Mouse (Mus musculus) limb, embryonic 10.5 days (tissue): ENCODE data around the gene Npcd. TPM values are rescaled to one million over a fixed set of nuclear protein-coding genes. Genes with fewer than 3 reads are reported as not detected.

ENCODE experiments used
- DNase-seq: peaks from one replicate; pipeline ENCODE4 v3.0.0-alpha.2; 2017; ENCODE audit warnings: low spot score
- H3K27ac ChIP-seq: fragments of 300-500 bp; sonication (generic); 2 replicates; pipeline ENCODE4 v1.5.1; 2016; ENCODE audit warnings: mild to moderate bottlenecking
- H3K27me3 ChIP-seq: fragments of 300-500 bp; sonication (generic); 2 replicates; pipeline ENCODE4 v1.6.1; 2016; ENCODE audit warnings: low read depth, mild to moderate bottlenecking; ENCODE audit not compliant: poor library complexity, severe bottlenecking
- H3K36me3 ChIP-seq: fragments of 300-500 bp; sonication (generic); 2 replicates; pipeline ENCODE4 v1.6.1; 2016; ENCODE audit warnings: mild to moderate bottlenecking, moderate library complexity
- H3K4me1 ChIP-seq: fragments of 300-500 bp; sonication (generic); 2 replicates; pipeline ENCODE4 v1.6.1; 2016
- H3K4me3 ChIP-seq: fragments of 300-500 bp; sonication (generic); 2 replicates; pipeline ENCODE4 v1.5.1; 2016; ENCODE audit warnings: mild to moderate bottlenecking, moderate library complexity
- H3K9me3 ChIP-seq: fragments of 300-500 bp; sonication (generic); replicated peaks from 2 replicates; pipeline ENCODE4 v1.6.1; 2016; ENCODE audit warnings: mild to moderate bottlenecking
- WGBS: fragments of 180-500 bp; shearing (Covaris S2); methylation state at CpG from one replicate; pipeline ENCODE4 v1.1.7; 2016; 5-methylcytosine and 5-hydroxymethylcytosine counted together
- polyA plus RNA-seq: library from polyadenylated mRNA; unstranded; fragments of >200 nt; fragmentation: Nextera tagmentation; extraction: Ambion mirVana; gene quantifications from 2 replicates; pipeline ENCODE4 v1.2.1, GENCODE M21; 2016

The Npcd gene
- polyA plus RNA-seq, 1 experiment from 2014 or later = not detected

GRCm38 (mm10) chr15:79793076-79793475 lies 41.0 kb downstream of the Npcd start:
- no peak for DNase-seq
- H3K27ac ChIP-seq = no peak overlapping the region
- H3K36me3 ChIP-seq = no peaks in the 10 kb centered on the region
- H3K9me3 ChIP-seq = no peaks in the 10 kb centered on the region
- peaks cover 9% of the 10 kb centered on the region; the same call in 1 of the 2 replicates for H3K4me1 ChIP-seq
- peaks cover 52% of the 10 kb centered on the region for H3K27me3 ChIP-seq
- 94% methylated on average over 9 of the region's 9 CpGs for WGBS
- no peak overlapping the region for H3K4me3 ChIP-seq

- Histone ChIP-seq H3K27ac (no peak overlapping the region), H3K36me3 (no peaks in the 10 kb centered on the region), H3K27me3 (peaks cover 52% of the 10 kb centered on the region), H3K4me1 (peaks cover 9% of the 10 kb centered on the region; the same call in 1 of the 2 replicates), H3K9me3 (no peaks in the 10 kb centered on the region), H3K4me3 (0 out of 2 replicates have a peak overlapping the region, but pooled peaks have one; percentile 0)
- no peak for DNase-seq
- WGBS = 20% methylated on average over 19 of the region's 19 CpGs
These were observed 41.6 kb downstream of the Npcd start for GRCm38 (mm10) chr15:79792455-79792854.

- DNase-seq = peak; percentile 84
- 3% methylated on average over 12 of the region's 12 CpGs for WGBS
- Histone ChIP-seq H3K4me1 (peaks cover 9% of the 10 kb centered on the region; the same call in 1 of the 2 replicates), H3K27ac (no peak overlapping the region), H3K27me3 (peaks cover 55% of the 10 kb centered on the region), H3K4me3 (no peak overlapping the region), H3K9me3 (no peaks in the 10 kb centered on the region), H3K36me3 (no peaks in the 10 kb centered on the region)
These were observed 42.5 kb downstream of the Npcd start for GRCm38 (mm10) chr15:79791502-79791901.

GRCm38 (mm10) chr15:79790905-79791304 lies 43.1 kb downstream of the Npcd start:
- Histone ChIP-seq H3K36me3 (no peaks in the 10 kb centered on the region), H3K27ac (no peak overlapping the region), H3K27me3 (peaks cover 55% of the 10 kb centered on the region), H3K9me3 (no peaks in the 10 kb centered on the region), H3K4me3 (no peak overlapping the region), H3K4me1 (peaks cover 9% of the 10 kb centered on the region; the same call in 1 of the 2 replicates)
- 86% methylated on average over 6 of the region's 6 CpGs for WGBS
- no peak for DNase-seq

GRCm38 (mm10) chr15:79790111-79790510 lies 43.9 kb downstream of the Npcd start:
- Histone ChIP-seq H3K9me3 (no peaks in the 10 kb centered on the region), H3K4me1 (peaks cover 9% of the 10 kb centered on the region; the same call in 1 of the 2 replicates), H3K4me3 (no peak overlapping the region), H3K27ac (no peak overlapping the region), H3K36me3 (no peaks in the 10 kb centered on the region), H3K27me3 (peaks cover 54% of the 10 kb centered on the region)
- WGBS = 52% methylated on average over 8 of the region's 8 CpGs
- no peak for DNase-seq

- no peak overlapping the region for H3K4me3 ChIP-seq
- WGBS = 70% methylated on average over 8 of the region's 8 CpGs
These were observed 46.2 kb downstream of the Npcd start for GRCm38 (mm10) chr15:79787815-79788214.

GRCm38 (mm10) chr15:79785056-79785455 lies 49.0 kb downstream of the Npcd start:
- WGBS = 70% methylated on average over 1 of the region's 1 CpGs
- Histone ChIP-seq H3K27ac (no peak overlapping the region), H3K36me3 (no peaks in the 10 kb centered on the region), H3K4me3 (no peak overlapping the region), H3K27me3 (peaks cover 7% of the 10 kb centered on the region; the same call in 1 of the 2 replicates), H3K9me3 (no peaks in the 10 kb centered on the region), H3K4me1 (no peaks in the 10 kb centered on the region)
- DNase-seq = no peak

More at GRCm38 (mm10) chr15:79787815-79788214, 46.2 kb downstream of the Npcd start:
- DNase-seq = no peak
- no peaks in the 10 kb centered on the region for H3K9me3 ChIP-seq
- H3K36me3 ChIP-seq = no peaks in the 10 kb centered on the region
- H3K27me3 ChIP-seq = peaks cover 33% of the 10 kb centered on the region
- H3K27ac ChIP-seq = no peak overlapping the region
- 0 out of 2 replicates have a peak, but pooled peaks cover 4% of the 10 kb centered on the region for H3K4me1 ChIP-seq

GRCm38 (mm10) chr15:79777749-79778148 lies 56.3 kb downstream of the Npcd start, which contains the start of gene Dnal4:
Gene Dnal4 (minus strand): TSS chr15:79777849.
- H3K4me1 ChIP-seq = peaks cover 28% of the 10 kb centered on the region
- no peak within 1 kb of the TSS for H3K27ac ChIP-seq
- H3K36me3 ChIP-seq = no peaks in the 10 kb centered on the region
- H3K9me3 ChIP-seq = no peaks in the 10 kb centered on the region
- H3K4me3 ChIP-seq = no peak within 1 kb of the TSS
- H3K27me3 ChIP-seq = no peaks in the 10 kb centered on the region
- DNase-seq = no peak

GRCm38 (mm10) chr15:79775662-79776061 lies 58.4 kb downstream of the Npcd start:
- WGBS = 67% methylated on average over 7 of the region's 7 CpGs
- no peak for DNase-seq
- no peak overlapping the region for H3K27ac ChIP-seq
- no peak overlapping the region for H3K4me3 ChIP-seq
- H3K27me3 ChIP-seq = no peaks in the 10 kb centered on the region
- no peaks in the 10 kb centered on the region for H3K9me3 ChIP-seq
- no peaks in the 10 kb centered on the region for H3K36me3 ChIP-seq
- H3K4me1 ChIP-seq = peaks cover 28% of the 10 kb centered on the region

GRCm38 (mm10) chr15:79774117-79775027 lies 59.7 kb downstream of the Npcd start:
- peak; percentile 89 for DNase-seq
- Histone ChIP-seq H3K27ac (peak overlapping the region; percentile 91), H3K4me3 (peak overlapping the region; percentile 93), H3K36me3 (no peaks in the 10 kb centered on the region), H3K4me1 (peaks cover 22% of the 10 kb centered on the region), H3K27me3 (no peaks in the 10 kb centered on the region), H3K9me3 (no peaks in the 10 kb centered on the region)
- under 1% methylated on average over 48 of the region's 50 CpGs for WGBS

GRCm38 (mm10) chr15:79770629-79771240 lies 63.3 kb downstream of the Npcd start:
- no peak for DNase-seq
- WGBS = 83% methylated on average over 21 of the region's 21 CpGs
- Histone ChIP-seq H3K4me3 (no peak overlapping the region), H3K27ac (no peak overlapping the region), H3K36me3 (no peaks in the 10 kb centered on the region), H3K4me1 (peaks cover 22% of the 10 kb centered on the region), H3K9me3 (no peaks in the 10 kb centered on the region), H3K27me3 (no peaks in the 10 kb centered on the region)

- no peak for DNase-seq
- 66% methylated on average over 6 of the region's 6 CpGs for WGBS
- Histone ChIP-seq H3K4me1 (peaks cover 5% of the 10 kb centered on the region), H3K4me3 (no peak overlapping the region), H3K9me3 (no peaks in the 10 kb centered on the region), H3K27ac (no peak overlapping the region), H3K27me3 (no peaks in the 10 kb centered on the region), H3K36me3 (peaks cover 22% of the 10 kb centered on the region)
These were observed 65.7 kb downstream of the Npcd start for GRCm38 (mm10) chr15:79768302-79768701.
